Mouse (Mus musculus) MEL (cell line): ENCODE measurements at regions not wholly inside any gene's neighbourhood (a gene's known extent, or its start where the extent isn't known, plus 50 kb on each side); places are given as distances from the start of the nearest gene placed in this dataset.

Experiments
- DNase-seq: peaks from one replicate; pipeline ENCODE4 v3.0.0; 2011; ENCODE audit warnings: low read depth, low spot score
- H3K27ac ChIP-seq: 2 replicates; pipeline ENCODE4 v1.5.1; 2012; ENCODE audit warnings: low read depth, mild to moderate bottlenecking, control low read depth, low read length, moderate library complexity; ENCODE audit not compliant: control insufficient read depth
- H3K27me3 ChIP-seq, 2 experiments: fragments of 150-350 bp in 1 of 2; sonication (generic) in 1 of 2; 2 replicates each; pipeline ENCODE4 v1.6.1; 2012; ENCODE audit warnings: low read length in 2 of 2, mild to moderate bottlenecking in 2 of 2, improper control_type of control experiment in 1 of 2, moderate library complexity in 1 of 2; ENCODE audit not compliant: insufficient read depth in 2 of 2, control insufficient read depth in 1 of 2
- H3K36me3 ChIP-seq, 2 experiments: 2 replicates each; pipeline ENCODE4 v1.6.1; 2012 to 2014; ENCODE audit warnings: low read length in 2 of 2, improper control_type of control experiment in 1 of 2, inconsistent platforms in 1 of 2, mild to moderate bottlenecking in 1 of 2; ENCODE audit not compliant: insufficient read depth in 2 of 2, control insufficient read depth in 1 of 2
- H3K4me1 ChIP-seq, 2 experiments: fragments of 150-350 bp in 1 of 2; sonication (generic) in 1 of 2; 2 replicates each; pipeline ENCODE4 v1.6.1; 2012; ENCODE audit warnings: low read length in 2 of 2, improper control_type of control experiment in 1 of 2, mild to moderate bottlenecking in 1 of 2; ENCODE audit not compliant: insufficient read depth in 2 of 2, control insufficient read depth in 1 of 2
- H3K4me3 ChIP-seq, 2 experiments: fragments of 150-350 bp in 1 of 2; sonication (generic) in 1 of 2; 2 replicates each; pipeline ENCODE4 v1.5.1; 2012; ENCODE audit warnings: low read depth in 2 of 2, low read length in 2 of 2, mild to moderate bottlenecking in 2 of 2, moderate library complexity in 2 of 2, control low read depth in 1 of 2, improper control_type of control experiment in 1 of 2; ENCODE audit not compliant: control insufficient read depth in 1 of 2, insufficient read depth in 1 of 2
- H3K79me2 ChIP-seq: 2 replicates; pipeline ENCODE4 v1.6.1; 2012; ENCODE audit warnings: mild to moderate bottlenecking, low read length, moderate library complexity; ENCODE audit not compliant: control insufficient read depth, poor library complexity, insufficient read depth
- H3K9ac ChIP-seq: 2 replicates; pipeline ENCODE4 v1.6.1; 2012; ENCODE audit warnings: low read depth, mild to moderate bottlenecking, control low read depth, low read length, moderate library complexity; ENCODE audit not compliant: control insufficient read depth, poor library complexity, severe bottlenecking
- H3K9me3 ChIP-seq: fragments of 150-350 bp; sonication (generic); replicated peaks from 2 replicates; pipeline ENCODE4 v1.6.1; 2012; ENCODE audit warnings: mild to moderate bottlenecking, low read length, improper control_type of control experiment, moderate library complexity; ENCODE audit not compliant: insufficient read depth
- CHD2 ChIP-seq: IDR thresholded peaks from 2 replicates; pipeline ENCODE4 v1.6.1; 2011; ENCODE audit warnings: low read length, improper control_type of control experiment
- CTCF ChIP-seq, 3 experiments: IDR thresholded peaks in 2 of 3; conservative IDR thresholded peaks in 1 of 3; 2 replicates each; pipeline ENCODE4 v1.5.1; 2011 to 2012; ENCODE audit warnings: low read length in 3 of 3, low read depth in 2 of 3, mild to moderate bottlenecking in 2 of 3, improper control_type of control experiment in 1 of 3, inconsistent platforms in 1 of 3, mixed read lengths in 1 of 3, moderate library complexity in 1 of 3; ENCODE audit not compliant: control insufficient read depth in 1 of 3, insufficient read depth in 1 of 3, poor library complexity in 1 of 3, severe bottlenecking in 1 of 3
- EP300 ChIP-seq, 2 experiments: IDR thresholded peaks; 2 replicates each; pipeline ENCODE4 v1.6.1; 2011; ENCODE audit warnings: improper control_type of control experiment in 2 of 2, low read length in 2 of 2, low read depth in 1 of 2, mild to moderate bottlenecking in 1 of 2
- GABPA ChIP-seq: IDR thresholded peaks from 2 replicates; pipeline ENCODE4 v1.6.1; 2012; ENCODE audit warnings: low read depth, mild to moderate bottlenecking, inconsistent platforms, low read length, improper control_type of control experiment, moderate library complexity
- HCFC1 ChIP-seq: IDR thresholded peaks from 2 replicates; pipeline ENCODE4 v1.6.1; 2012; ENCODE audit warnings: low read depth, mild to moderate bottlenecking, inconsistent platforms, low read length, improper control_type of control experiment, moderate library complexity
- MAFK ChIP-seq: IDR thresholded peaks from 2 replicates; pipeline ENCODE4 v1.6.1; 2011; ENCODE audit warnings: low read depth, mild to moderate bottlenecking, low read length, improper control_type of control experiment, borderline replicate concordance
- MAX ChIP-seq: IDR thresholded peaks from 2 replicates; pipeline ENCODE4 v1.6.1; 2011; ENCODE audit warnings: low read length, improper control_type of control experiment
- MXI1 ChIP-seq: IDR thresholded peaks from 2 replicates; pipeline ENCODE4 v1.6.1; 2011; ENCODE audit warnings: mild to moderate bottlenecking, low read depth, low read length, improper control_type of control experiment
- MYB ChIP-seq: IDR thresholded peaks from 2 replicates; pipeline ENCODE4 v1.6.1; 2011; ENCODE audit warnings: mild to moderate bottlenecking, low read depth, low read length, improper control_type of control experiment
- MYC ChIP-seq: IDR thresholded peaks from 2 replicates; pipeline ENCODE4 v1.6.1; 2011; ENCODE audit warnings: low read depth, mild to moderate bottlenecking, low read length, improper control_type of control experiment, moderate library complexity
- NELFE ChIP-seq: IDR thresholded peaks from 2 replicates; pipeline ENCODE4 v1.6.1; 2011; ENCODE audit warnings: low read depth, low read length, improper control_type of control experiment
- POLR2A ChIP-seq, 2 experiments: IDR thresholded peaks; 2 replicates each; pipeline ENCODE4 v1.6.1; 2011 to 2012; ENCODE audit warnings: low read length in 2 of 2, mild to moderate bottlenecking in 2 of 2, control low read depth in 1 of 2, improper control_type of control experiment in 1 of 2, low read depth in 1 of 2, moderate library complexity in 1 of 2; ENCODE audit not compliant: control insufficient read depth in 1 of 2, insufficient read depth in 1 of 2, poor library complexity in 1 of 2
- POLR2AphosphoS2 ChIP-seq: IDR thresholded peaks from 2 replicates; pipeline ENCODE4 v1.6.1; 2011; ENCODE audit warnings: low read length, improper control_type of control experiment
- POLR2AphosphoS5 ChIP-seq: IDR thresholded peaks from 2 replicates; pipeline ENCODE4 v1.6.1; 2012; ENCODE audit warnings: low read depth, borderline replicate concordance, mild to moderate bottlenecking, inconsistent platforms, low read length, moderate library complexity, mixed read lengths
- RAD21 ChIP-seq: IDR thresholded peaks from 2 replicates; pipeline ENCODE4 v1.6.1; 2011; ENCODE audit warnings: mild to moderate bottlenecking, low read depth, low read length, improper control_type of control experiment
- RCOR1 ChIP-seq: IDR thresholded peaks from 2 replicates; pipeline ENCODE4 v1.6.1; 2012; ENCODE audit warnings: low read depth, mild to moderate bottlenecking, inconsistent platforms, low read length, improper control_type of control experiment
- SIN3A ChIP-seq: IDR thresholded peaks from 2 replicates; pipeline ENCODE4 v1.6.1; 2012; ENCODE audit warnings: low read length, improper control_type of control experiment, inconsistent platforms
- SMC3 ChIP-seq: IDR thresholded peaks from 2 replicates; pipeline ENCODE4 v1.6.1; 2011; ENCODE audit warnings: low read depth, low read length, improper control_type of control experiment
- TBP ChIP-seq: IDR thresholded peaks from 2 replicates; pipeline ENCODE4 v1.8.0; 2011; ENCODE audit warnings: low read depth, low read length, improper control_type of control experiment
- TCF12 ChIP-seq: IDR thresholded peaks from 2 replicates; pipeline ENCODE4 v1.6.1; 2014; ENCODE audit warnings: low read depth, mild to moderate bottlenecking, inconsistent platforms, low read length, improper control_type of control experiment, moderate library complexity
- ZMIZ1 ChIP-seq: IDR thresholded peaks from 2 replicates; pipeline ENCODE4 v1.6.1; 2012; ENCODE audit warnings: low read depth, mild to moderate bottlenecking, inconsistent platforms, low read length, improper control_type of control experiment, moderate library complexity
- ZNF384 ChIP-seq: IDR thresholded peaks from 2 replicates; pipeline ENCODE4 v1.6.1; 2012; ENCODE audit warnings: low read depth, mild to moderate bottlenecking, inconsistent platforms, low read length, improper control_type of control experiment

GRCm38 (mm10) chr5:102290866-102291265 lies 190.3 kb upstream of the Arhgap24 start:
- H3K79me2 ChIP-seq = no peaks in the 10 kb centered on the region
- TF ChIP-seq HCFC1 = no peak
- TF ChIP-seq RCOR1 = no peak
- no peak for TF ChIP-seq MXI1
- no peak for TF ChIP-seq TBP
- no peak for TF ChIP-seq SIN3A
- H3K27ac ChIP-seq = no peak overlapping the region
- no peak overlapping the region for H3K4me3 ChIP-seq
- no peak for DNase-seq
- no peaks in the 10 kb centered on the region for H3K36me3 ChIP-seq
- H3K9me3 ChIP-seq = no peaks in the 10 kb centered on the region
- no peak overlapping the region for H3K9ac ChIP-seq
- H3K4me1 ChIP-seq = no peaks in the 10 kb centered on the region
- H3K27me3 ChIP-seq = no peaks in the 10 kb centered on the region

GRCm38 (mm10) chr5:102295564-102295963 lies 185.6 kb upstream of the Arhgap24 start:
- no peak overlapping the region for H3K9ac ChIP-seq
- H3K27me3 ChIP-seq = no peaks in the 10 kb centered on the region
- no peak overlapping the region for H3K4me3 ChIP-seq
- TF ChIP-seq MYB (no peak), POLR2A (IDR thresholded peaks at IDR 0.05; ENCODE audit: control insufficient read depth in 1 of 2, insufficient read depth in 1 of 2, low read depth in 1 of 2, low read length in 2 of 2, poor library complexity in 1 of 2) (no peak), RAD21 (no peak), CHD2 (no peak), TCF12 (no peak), GABPA (no peak), MAFK (no peak), MYC (no peak), MAX (no peak), POLR2AphosphoS2 (no peak), MXI1 (no peak)
- no peaks in the 10 kb centered on the region for H3K36me3 ChIP-seq
- H3K27ac ChIP-seq = no peak overlapping the region
- DNase-seq = no peak
- no peaks in the 10 kb centered on the region for H3K79me2 ChIP-seq
- H3K4me1 ChIP-seq = no peaks in the 10 kb centered on the region
- no peaks in the 10 kb centered on the region for H3K9me3 ChIP-seq

- DNase-seq = no peak
- TF ChIP-seq POLR2AphosphoS5 = no peak
- TF ChIP-seq NELFE = no peak
- TF ChIP-seq MYC = no peak
- TF ChIP-seq RCOR1 = no peak
- no peak for TF ChIP-seq MXI1
- TF ChIP-seq ZMIZ1 = no peak
- TF ChIP-seq CTCF (IDR thresholded peaks at IDR 0.05 in 2 of 3, conservative IDR thresholded peaks at IDR 0.05 in 1 of 3; ENCODE audit: control insufficient read depth in 1 of 3, insufficient read depth in 1 of 3, low read depth in 2 of 3, low read length in 3 of 3, poor library complexity in 1 of 3, severe bottlenecking in 1 of 3) = no peak
- TF ChIP-seq EP300 (IDR thresholded peaks at IDR 0.05; ENCODE audit: low read depth in 1 of 2, low read length in 2 of 2) = no peak
- TF ChIP-seq ZNF384 = no peak
- TF ChIP-seq SMC3 = no peak
- no peaks in the 10 kb centered on the region for H3K36me3 ChIP-seq
- H3K4me3 ChIP-seq = no peak overlapping the region
- no peaks in the 10 kb centered on the region for H3K4me1 ChIP-seq
- no peaks in the 10 kb centered on the region for H3K9me3 ChIP-seq
- H3K79me2 ChIP-seq = no peaks in the 10 kb centered on the region
- no peak overlapping the region for H3K27ac ChIP-seq
- H3K9ac ChIP-seq = no peak overlapping the region
- no peaks in the 10 kb centered on the region; a peak in 1 of 4 replicates for H3K27me3 ChIP-seq
Measured at GRCm38 (mm10) chr5:102306309-102306708, 174.9 kb upstream of the Arhgap24 start.
